Comparison of ENCODE assay signal across 10 mouse cellular contexts in the genomic region with DNA sequence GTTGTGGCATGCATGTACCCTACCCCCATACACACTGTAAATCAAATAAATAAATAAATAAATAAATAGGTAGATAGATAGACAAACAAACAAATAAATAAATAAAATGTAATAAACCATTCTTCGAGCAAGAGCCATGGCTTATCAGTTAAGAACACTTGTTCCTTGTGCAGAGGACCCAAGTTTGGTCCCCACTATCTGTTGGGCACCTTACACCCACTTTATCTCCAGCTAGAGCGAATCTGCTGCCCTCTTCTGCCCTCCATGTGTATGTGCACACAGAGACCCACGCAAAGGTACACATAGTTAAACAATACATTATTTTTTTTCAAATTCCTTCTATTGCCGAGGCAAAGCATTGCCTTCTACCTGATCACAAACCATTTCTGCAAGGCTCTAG.
DNase-seq lines count a peak whose midpoint lies in the region; ATAC-seq and TF ChIP-seq lines count a peak whose summit lies in the region.
"Had no signal": no experiment of that assay in that cellular context is flagged by ENCODE, and none has a peak within 500 bp of the region (broad histone marks: within the 10 kb centered on the region; RNA-seq: fewer than 3 reads in every experiment).

No protein-coding gene starts in this region.

- intact Hi-C loops in gastrocnemius, adult 2 months (cut with DNase I) = no loop called here

- no peaks in the 10 kb centered on the region for H3K4me1 ChIP-seq in lung, embryonic 14.5 days (ENCODE audit: insufficient read depth)
- peaks cover 3% of the 10 kb centered on the region; the same call in 1 of the 2 replicates for H3K4me1 ChIP-seq in cortical plate, adult 2 months (ENCODE audit: control insufficient read depth, insufficient read depth, low read length)

- WGBS in lung, embryonic 14.5 days = 82% methylated on average over 4 of the region's 4 CpGs

- H3K36me3 ChIP-seq in lung, embryonic 14.5 days (ENCODE audit: insufficient read depth) = no peaks in the 10 kb centered on the region

- H3K27ac ChIP-seq in gastrocnemius, adult 2 months = no peak overlapping the region
- no peak overlapping the region for H3K27ac ChIP-seq in lung, embryonic 14.5 days (ENCODE audit: low read depth)
- H3K27ac ChIP-seq in cortical plate, adult 2 months (ENCODE audit: insufficient read depth, low read length) = no peak overlapping the region

- DNase-seq in gastrocnemius, adult 2 months = no peak
- DNase-seq in gastrocnemius, postnatal 25 days = no peak
- no peak for DNase-seq in lung, embryonic 14.5 days
- no peak for DNase-seq in lung, adult 18-20 months
- DNase-seq in urinary bladder, postnatal 36 days (ENCODE audit: low spot score in 2 of 2) = no peak
- no peak for DNase-seq in thymus, postnatal 0 days (ENCODE audit: low spot score)
- DNase-seq: thymus, postnatal 36 days had no signal

- H3K4me3 ChIP-seq in gastrocnemius, adult 2 months = no peak overlapping the region
- H3K4me3 ChIP-seq in lung, embryonic 14.5 days (ENCODE audit: low read depth, low read length) = no peak overlapping the region
- no peak overlapping the region for H3K4me3 ChIP-seq in cortical plate, adult 2 months (ENCODE audit: insufficient read depth, low read length)

- no peaks in the 10 kb centered on the region for H3K9me3 ChIP-seq in lung, embryonic 14.5 days (ENCODE audit: low read depth, low read length)

- no peak overlapping the region for H3K9ac ChIP-seq in lung, embryonic 14.5 days

- TF ChIP-seq CTCF in gastrocnemius, adult 2 months (IDR thresholded peaks at IDR 0.05) = peak; percentile 41
- TF ChIP-seq CTCF in lung, embryonic 14.5 days (IDR thresholded peaks at IDR 0.05; ENCODE audit: low read depth) = peak; percentile 29; the same call in 1 of the 2 replicates
- peak; percentile 26; the same call in 1 of the 2 replicates for TF ChIP-seq CTCF in cortical plate, adult 2 months (IDR thresholded peaks at IDR 0.05; ENCODE audit: extremely low read depth, insufficient read depth, low read length)

- no peak overlapping the region for H3K4me2 ChIP-seq in lung, embryonic 14.5 days

- no peak for TF ChIP-seq POLR2A in cortical plate, adult 2 months (IDR thresholded peaks at IDR 0.05; ENCODE audit: extremely low read depth, insufficient read depth, low read length)

- no peak for ATAC-seq in lung, embryonic 14.5 days (ENCODE audit: insufficient read depth)
- ATAC-seq in megakaryocyte-erythroid progenitor cell, adult 5-6 weeks (replicated peaks; ENCODE audit: low FRiP score, low TSS enrichment, poor library complexity, severe bottlenecking) = peak; percentile 64; the same call in 1 of the 2 replicates
- ATAC-seq: inflammation-experienced regulatory T-cells, adult 6 months had no signal

- no peaks in the 10 kb centered on the region for H3K27me3 ChIP-seq in lung, embryonic 14.5 days (ENCODE audit: insufficient read depth, low read length)
